Mouse (Mus musculus) midbrain, embryonic 11.5 days (tissue): ENCODE measurements around the gene Olfr154. TPM values are rescaled to one million over a fixed set of nuclear protein-coding genes. Genes with fewer than 3 reads are reported as not detected.
"Not testable (repeated sequence)": the region's sequence is repeated elsewhere in the genome, so short reads cannot be mapped to it uniquely, and the experiment has no call there.

Source experiments
- ATAC-seq: fragments of 200-750 bp; cut with Nextera tagmentation; 2 replicates; pipeline ENCODE4 v1.8.0; 2017; ENCODE audit warnings: moderate TSS enrichment, moderate library complexity; ENCODE audit not compliant: low FRiP score
- DNase-seq: peaks from one replicate; pipeline ENCODE4 v3.0.0; 2015; ENCODE audit warnings: low spot score; ENCODE audit errors: missing footprints
- H3K27ac ChIP-seq: fragments of 300-500 bp; sonication (generic); 2 replicates; pipeline ENCODE4 v1.5.1; 2014; ENCODE audit warnings: low read depth, low read length
- H3K27me3 ChIP-seq: fragments of 300-500 bp; sonication (generic); 2 replicates; pipeline ENCODE4 v1.6.1; 2014; ENCODE audit warnings: mild to moderate bottlenecking, low read length, moderate library complexity, mixed read lengths; ENCODE audit not compliant: control insufficient read depth, insufficient read depth
- H3K36me3 ChIP-seq: fragments of 300-500 bp; sonication (generic); 2 replicates; pipeline ENCODE4 v1.6.1; 2014; ENCODE audit warnings: mild to moderate bottlenecking, low read length, moderate library complexity, mixed read lengths; ENCODE audit not compliant: control insufficient read depth, insufficient read depth
- H3K4me1 ChIP-seq: fragments of 300-500 bp; sonication (generic); 2 replicates; pipeline ENCODE4 v1.6.1; 2014; ENCODE audit warnings: low read length; ENCODE audit not compliant: control insufficient read depth, insufficient read depth
- H3K4me2 ChIP-seq: fragments of 300-500 bp; sonication (generic); 2 replicates; pipeline ENCODE4 v1.6.1; 2014; ENCODE audit warnings: mild to moderate bottlenecking, moderate library complexity
- H3K4me3 ChIP-seq: fragments of 300-500 bp; sonication (generic); 2 replicates; pipeline ENCODE4 v1.5.1; 2014; ENCODE audit warnings: low read depth, low read length
- H3K9ac ChIP-seq: fragments of 300-500 bp; sonication (generic); 2 replicates; pipeline ENCODE4 v1.6.1; 2014; ENCODE audit warnings: low read length
- H3K9me3 ChIP-seq: fragments of 300-500 bp; sonication (generic); 2 replicates; pipeline ENCODE4 v1.6.1; 2016; ENCODE audit warnings: low read length; ENCODE audit not compliant: control insufficient read depth
- WGBS: fragments of 180-500 bp; shearing (Covaris S2); extraction: QIAGEN DNeasy Blood & Tissue Kit; methylation state at CpG from one replicate; pipeline ENCODE4 v1.1.7; 2014; 5-methylcytosine and 5-hydroxymethylcytosine counted together
- polyA plus RNA-seq: library from polyadenylated mRNA; unstranded; fragments of >200 nt; fragmentation: Nextera tagmentation; extraction: Ambion mirVana; gene quantifications from 2 replicates; pipeline ENCODE4 v1.2.1, GENCODE M21; 2014

The Olfr154 gene
- not detected in 2 replicates for polyA plus RNA-seq

GRCm38 (mm10) chr2:85664355-85664754 lies at the start of gene Olfr154:
TSS of gene Olfr154 (minus strand) at chr2:85664455.
- H3K4me3 ChIP-seq, H3K4me1 ChIP-seq, DNase-seq, H3K27ac ChIP-seq, H3K27me3 ChIP-seq, H3K9me3 ChIP-seq, H3K36me3 ChIP-seq, H3K4me2 ChIP-seq, H3K9ac ChIP-seq, ATAC-seq: not testable (repeated sequence)

DNA sequence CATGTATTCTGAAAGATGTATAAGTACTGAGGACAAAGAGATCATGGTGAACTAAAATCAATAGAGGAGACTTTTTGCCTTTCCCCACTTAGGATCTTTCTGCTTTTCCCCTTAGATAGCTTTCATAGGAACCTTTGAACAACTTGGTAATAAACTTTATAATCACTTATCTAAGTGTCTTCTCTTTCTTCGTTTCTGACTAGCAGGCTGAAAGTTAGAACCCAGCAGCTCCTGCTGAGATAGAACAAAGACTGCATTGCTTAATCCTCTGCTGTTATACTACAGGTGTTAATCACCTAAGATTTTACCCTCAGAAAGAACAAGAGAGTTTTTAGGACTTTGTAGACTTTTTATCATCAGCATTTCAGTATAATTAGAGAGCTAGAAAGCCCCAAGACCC lies 46.9 kb upstream of the Olfr154 start:
- H3K36me3 ChIP-seq = no peaks in the 10 kb centered on the region
- no peaks in the 10 kb centered on the region for H3K4me1 ChIP-seq
- ATAC-seq (no peak), DNase-seq (no peak)
- no peak overlapping the region for H3K9ac ChIP-seq
- no peak overlapping the region for H3K4me2 ChIP-seq
- H3K27ac ChIP-seq = no peak overlapping the region
- no peaks in the 10 kb centered on the region for H3K9me3 ChIP-seq
- H3K27me3 ChIP-seq = no peaks in the 10 kb centered on the region
- 31% methylated on average over 1 of the region's 1 CpGs for WGBS
- no peak overlapping the region for H3K4me3 ChIP-seq

- not testable (repeated sequence) for H3K4me3 ChIP-seq, H3K9me3 ChIP-seq, H3K9ac ChIP-seq, H3K36me3 ChIP-seq, DNase-seq, ATAC-seq, H3K4me1 ChIP-seq, H3K27ac ChIP-seq, H3K27me3 ChIP-seq, H3K4me2 ChIP-seq
- 86% methylated on average over 2 of the region's 2 CpGs for WGBS
Observed at GRCm38 (mm10) chr2:85710680-85711079, 46.4 kb upstream of the Olfr154 start.

DNA sequence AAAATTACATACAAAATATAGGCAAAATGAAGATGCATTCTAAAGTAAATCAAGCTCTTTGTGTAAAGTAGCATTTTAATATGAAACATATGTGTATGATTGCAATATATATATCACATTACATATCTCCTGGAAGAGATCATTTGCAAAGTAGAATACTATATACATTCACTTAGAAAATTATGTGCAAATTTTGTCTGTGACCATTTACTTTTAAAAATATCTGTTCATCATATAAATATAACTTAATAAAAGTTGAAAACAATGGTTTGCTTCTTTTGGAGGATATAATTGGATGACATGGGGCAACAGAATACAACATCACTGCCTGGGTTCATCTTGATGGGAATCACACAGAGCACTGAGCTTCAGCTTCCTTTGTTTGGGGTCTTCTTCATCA lies 24.9 kb upstream of the Olfr154 start, which contains the start of gene Olfr1008:
Gene Olfr1008 (plus strand): TSS at position 301 of the 400 bp plus-strand sequence.
- ATAC-seq = no peak
- H3K4me1 ChIP-seq = no peaks in the 10 kb centered on the region
- no peak within 1 kb of the TSS for H3K4me2 ChIP-seq
- H3K27ac ChIP-seq = no peak within 1 kb of the TSS
- no peaks in the 10 kb centered on the region for H3K27me3 ChIP-seq
- no peak within 1 kb of the TSS for H3K4me3 ChIP-seq
- no peaks in the 10 kb centered on the region for H3K9me3 ChIP-seq
- DNase-seq = no peak
- no peak within 1 kb of the TSS for H3K9ac ChIP-seq
- H3K36me3 ChIP-seq = no peaks in the 10 kb centered on the region

DNA sequence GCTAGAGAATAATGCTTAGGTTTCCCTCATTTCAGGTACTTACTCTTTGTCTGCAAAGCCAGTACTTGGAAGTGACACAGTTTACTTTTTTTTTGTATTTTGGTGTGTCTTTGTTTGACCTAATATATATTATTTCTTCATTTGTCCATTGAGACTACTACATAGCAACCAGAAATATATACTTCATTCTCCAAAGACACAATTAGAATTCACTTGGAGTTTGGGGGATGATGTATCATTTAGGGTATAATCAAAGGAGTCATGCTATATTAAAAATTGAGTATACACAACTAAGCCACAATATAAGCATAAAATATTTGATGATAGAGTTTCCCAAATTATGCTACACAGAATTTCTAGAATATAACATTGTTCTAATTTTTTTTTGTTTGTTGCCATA lies 14.4 kb upstream of the Olfr154 start, which contains the start of gene Olfr1006:
Gene Olfr1006 (minus strand): TSS at position 101 of the 400 bp plus-strand sequence.
- DNase-seq (no peak), ATAC-seq (no peak)
- Histone ChIP-seq H3K27ac (no peak within 1 kb of the TSS), H3K4me1 (no peaks in the 10 kb centered on the region), H3K9ac (no peak within 1 kb of the TSS), H3K36me3 (no peaks in the 10 kb centered on the region), H3K9me3 (no peaks in the 10 kb centered on the region), H3K4me3 (no peak within 1 kb of the TSS), H3K27me3 (no peaks in the 10 kb centered on the region), H3K4me2 (no peak within 1 kb of the TSS)

DNA sequence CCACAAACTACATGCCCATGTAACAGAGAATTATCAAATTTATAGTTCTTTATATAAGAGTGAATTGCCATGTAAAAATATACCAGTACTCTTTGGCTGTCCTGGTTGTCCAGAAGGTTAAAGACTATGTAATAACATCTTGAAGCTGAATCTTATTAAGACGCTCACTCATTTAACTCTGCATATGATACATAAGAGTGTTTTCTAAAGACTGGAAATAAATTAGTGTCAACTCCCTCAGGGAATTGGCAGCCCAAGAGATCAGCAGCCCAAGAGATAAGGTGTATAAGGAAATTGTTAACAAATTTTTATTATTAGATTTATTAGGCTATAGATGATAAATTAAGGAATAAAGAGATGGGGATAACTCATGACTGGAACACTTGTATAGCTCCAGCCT lies 13.7 kb downstream of the Olfr154 start, which contains the start of gene Olfr1002:
Gene Olfr1002 (minus strand): TSS at position 101 of the 400 bp plus-strand sequence.
- WGBS = 88% methylated on average over 1 of the region's 1 CpGs
- H3K9me3 ChIP-seq = no peaks in the 10 kb centered on the region
- H3K36me3 ChIP-seq = no peaks in the 10 kb centered on the region
- no peaks in the 10 kb centered on the region for H3K4me1 ChIP-seq
- no peak for ATAC-seq
- no peak within 1 kb of the TSS for H3K4me2 ChIP-seq
- no peak within 1 kb of the TSS for H3K9ac ChIP-seq
- no peak within 1 kb of the TSS for H3K4me3 ChIP-seq
- DNase-seq = no peak
- no peaks in the 10 kb centered on the region for H3K27me3 ChIP-seq
- no peak within 1 kb of the TSS for H3K27ac ChIP-seq

Other genes with a start within 250 kb of the Olfr154 start
- not detected in 2 replicates for gene Olfr993, start 249.6 kb downstream of the Olfr154 start, polyA plus RNA-seq
- not detected in 2 replicates for gene Olfr994, start 228.0 kb downstream of the Olfr154 start, polyA plus RNA-seq
- not detected in 2 replicates for gene Olfr995, start 220.8 kb downstream of the Olfr154 start, polyA plus RNA-seq
- not detected in 2 replicates for gene 4833423E24Rik, start 145.4 kb downstream of the Olfr154 start, polyA plus RNA-seq
- gene Olfr996, start 85.2 kb downstream of the Olfr154 start, polyA plus RNA-seq = not detected in 2 replicates
- not detected in 2 replicates for gene Olfr998, start 75.5 kb downstream of the Olfr154 start, polyA plus RNA-seq
- gene Olfr1000, start 52.6 kb downstream of the Olfr154 start, polyA plus RNA-seq = not detected in 2 replicates
- gene Olfr1002, start 13.8 kb downstream of the Olfr154 start, polyA plus RNA-seq = not detected in 2 replicates
- gene Olfr1006, start 14.3 kb upstream of the Olfr154 start, polyA plus RNA-seq = not detected in 2 replicates
- gene Olfr1008, start 25.0 kb upstream of the Olfr154 start, polyA plus RNA-seq = not detected in 2 replicates
- not detected in 2 replicates for gene Olfr1009, start 51.0 kb upstream of the Olfr154 start, polyA plus RNA-seq
- not detected in 2 replicates for gene Olfr1012, start 98.3 kb upstream of the Olfr154 start, polyA plus RNA-seq
- not detected in 2 replicates for gene Olfr1013, start 102.6 kb upstream of the Olfr154 start, polyA plus RNA-seq
- gene Olfr1014, start 108.3 kb upstream of the Olfr154 start, polyA plus RNA-seq = not detected in 2 replicates
- gene Olfr1015, start 117.6 kb upstream of the Olfr154 start, polyA plus RNA-seq = not detected in 2 replicates
- gene Olfr1016, start 138.1 kb upstream of the Olfr154 start, polyA plus RNA-seq = not detected in 2 replicates
- not detected in 2 replicates for gene Olfr1018, start 154.0 kb upstream of the Olfr154 start, polyA plus RNA-seq
- not detected in 2 replicates for gene Olfr1019, start 181.0 kb upstream of the Olfr154 start, polyA plus RNA-seq
- gene Olfr1020, start 182.6 kb upstream of the Olfr154 start, polyA plus RNA-seq = not detected in 2 replicates
- gene Olfr1022, start 204.1 kb upstream of the Olfr154 start, polyA plus RNA-seq = not detected in 2 replicates
- not detected in 2 replicates for gene Olfr1023, start 221.2 kb upstream of the Olfr154 start, polyA plus RNA-seq
- not detected in 2 replicates for gene Olfr1024, start 240.6 kb upstream of the Olfr154 start, polyA plus RNA-seq